Mouse (Mus musculus): ENCODE results near the gene Gpr35.
A peak's percentile ranks its signal among the peaks of the same experiment; 100 is the strongest.

Gene Gpr35

GRCm38 (mm10) chr1:92950607-92951006 lies at the start of gene Gpr35:
Gene Gpr35, plus strand, starts transcription at chr1:92950865.
- DNase-seq = no peak

DNA sequence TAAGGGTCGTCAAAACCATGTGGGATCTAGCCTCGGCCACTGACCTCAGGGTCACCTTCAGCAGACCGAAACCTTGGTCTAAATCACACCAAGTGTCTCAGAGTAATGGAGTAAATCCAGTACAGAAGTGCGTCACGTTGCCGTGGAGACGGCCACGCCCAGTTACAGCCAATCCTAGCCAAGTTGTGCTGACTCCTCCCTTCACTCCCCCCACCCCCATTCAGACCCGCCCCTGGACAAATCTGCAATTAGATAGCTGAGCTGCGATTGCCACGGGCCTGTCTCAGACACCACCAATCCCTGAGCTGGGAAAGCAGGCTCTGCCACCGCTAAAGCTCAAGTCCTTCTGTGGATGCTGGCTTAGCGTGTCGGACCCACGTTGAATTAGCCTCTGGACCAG lies 47.9 kb upstream of the Gpr35 start, which contains the start of gene Ankmy1:
Gene Ankmy1 (minus strand): TSS at position 121 of the 400 bp plus-strand sequence.
- DNase-seq = no peak

DNA sequence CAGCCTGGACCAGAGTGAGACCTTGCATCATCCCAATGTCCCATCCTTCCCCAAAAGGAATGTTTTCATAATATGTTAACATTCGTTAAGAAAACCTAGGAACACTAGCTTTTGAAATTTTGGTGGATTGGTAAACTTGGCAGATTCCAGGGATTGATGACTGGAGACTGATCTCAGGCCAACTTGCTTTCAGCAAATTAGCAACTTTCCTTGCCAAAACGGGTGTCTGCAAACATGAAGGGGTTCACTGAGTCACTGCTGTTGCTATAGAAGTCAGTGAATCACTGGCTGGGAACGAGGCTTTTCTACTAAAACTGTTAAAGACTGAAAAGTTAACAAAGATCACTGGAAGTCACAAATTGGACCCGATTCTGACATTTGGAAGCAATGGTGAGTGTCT lies 47.0 kb upstream of the Gpr35 start:
- no peak for DNase-seq

GRCm38 (mm10) chr1:92905703-92906310 lies 44.9 kb upstream of the Gpr35 start:
- DNase-seq = no peak

GRCm38 (mm10) chr1:92906779-92907631 lies 43.7 kb upstream of the Gpr35 start, which contains the start of gene Dusp28:
Gene Dusp28, plus strand, starts transcription at chr1:92906981.
- DNase-seq = peak; percentile 88

DNA sequence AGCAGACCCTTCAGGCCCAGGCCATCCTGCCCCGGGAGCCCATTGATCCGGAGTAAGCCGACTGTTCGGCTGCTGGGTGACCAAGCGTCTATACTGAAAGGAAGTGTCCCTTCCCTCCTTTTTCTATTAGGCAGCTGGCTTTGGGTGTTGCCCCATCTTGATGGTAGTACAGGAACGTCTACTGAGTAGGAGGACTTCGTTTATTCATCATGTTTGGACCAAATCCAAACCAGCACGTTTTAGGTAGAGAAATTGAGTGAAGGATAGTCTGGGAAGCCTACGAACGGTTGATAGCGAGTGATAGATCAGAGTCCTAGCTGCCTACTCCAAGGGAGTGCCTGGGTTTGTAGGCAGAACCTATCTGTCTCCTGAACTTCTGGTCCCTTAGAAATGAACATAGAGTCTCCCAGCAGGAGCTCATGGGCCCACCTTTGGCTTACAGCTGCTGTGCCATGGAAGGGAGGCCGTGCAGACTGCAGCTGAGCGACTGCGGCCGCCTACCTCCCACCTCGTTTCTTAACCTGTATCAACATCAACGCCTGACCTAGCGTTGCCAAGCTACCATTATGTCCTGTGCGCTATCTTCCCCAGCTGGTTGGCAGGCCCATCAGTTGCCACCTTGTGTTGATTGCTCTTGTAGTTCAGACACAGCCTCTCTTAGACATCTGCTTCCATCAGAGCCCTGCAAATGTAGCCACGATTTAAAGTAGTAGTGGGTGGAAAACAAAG lies 42.9 kb upstream of the Gpr35 start:
- DNase-seq = no peak

DNA sequence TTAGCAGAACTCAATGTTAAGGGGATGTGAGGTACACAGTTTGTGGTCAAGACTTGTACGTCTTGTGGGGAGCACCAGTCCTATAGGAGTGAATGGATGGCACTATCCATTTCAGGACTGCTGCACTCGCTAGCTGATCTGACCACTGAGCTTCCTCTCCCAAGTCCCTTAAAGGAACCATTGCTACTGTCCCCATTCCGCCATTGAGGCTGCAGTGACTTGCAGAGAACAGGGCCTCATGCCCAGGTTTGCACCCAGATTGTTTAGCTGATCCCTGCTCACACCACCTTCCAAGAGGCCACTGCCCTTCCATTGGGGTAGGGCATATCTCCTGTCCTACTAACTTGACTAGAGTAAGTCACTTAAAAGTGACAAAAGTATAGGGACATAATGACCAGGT lies 42.0 kb upstream of the Gpr35 start:
- no peak for DNase-seq

GRCm38 (mm10) chr1:92909068-92909467 lies 41.6 kb upstream of the Gpr35 start:
- no peak for DNase-seq

DNA sequence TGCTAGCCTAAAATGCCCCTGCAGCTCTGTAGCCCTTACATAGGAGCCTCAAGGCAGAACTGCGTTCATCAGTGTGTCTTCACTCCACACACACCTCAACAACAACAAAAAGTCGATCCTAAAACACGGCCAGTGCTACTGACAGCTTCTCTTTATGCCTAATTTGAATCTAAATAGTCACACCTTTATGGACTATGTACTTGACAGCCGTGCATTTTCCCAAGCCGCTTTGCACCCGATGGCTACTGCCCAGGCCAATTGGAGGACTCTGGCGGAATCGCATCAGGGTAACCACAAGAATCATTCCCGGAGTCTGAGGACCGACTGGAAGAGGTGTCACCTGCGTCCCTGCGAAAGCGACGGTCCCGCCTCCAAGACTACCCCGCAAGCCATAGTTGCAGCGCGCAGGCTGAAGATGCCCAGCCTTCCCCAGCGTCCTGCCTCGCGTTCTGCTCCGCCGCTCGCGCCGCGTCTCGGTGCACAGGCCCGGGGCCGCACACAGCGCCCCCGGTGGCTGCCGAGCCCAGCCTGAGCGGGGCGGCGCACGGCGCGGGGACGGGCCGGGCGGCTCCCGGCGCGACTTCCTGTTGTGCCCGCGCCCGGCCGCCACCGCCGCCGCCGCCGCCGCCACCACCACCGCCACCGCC lies 40.3 kb upstream of the Gpr35 start, which contains the start of gene Rnpepl1:
Gene Rnpepl1 (plus strand): TSS at position 545 of the 647 bp plus-strand sequence.
- DNase-seq = peak; percentile 80

- DNase-seq = peak; percentile 79
Observed at GRCm38 (mm10) chr1:92910925-92911720, 39.5 kb upstream of the Gpr35 start.

- DNase-seq = no peak
Observed at GRCm38 (mm10) chr1:92911721-92912138, 38.9 kb upstream of the Gpr35 start.

- DNase-seq = no peak
Observed at GRCm38 (mm10) chr1:92912286-92912685, 38.4 kb upstream of the Gpr35 start.

DNA sequence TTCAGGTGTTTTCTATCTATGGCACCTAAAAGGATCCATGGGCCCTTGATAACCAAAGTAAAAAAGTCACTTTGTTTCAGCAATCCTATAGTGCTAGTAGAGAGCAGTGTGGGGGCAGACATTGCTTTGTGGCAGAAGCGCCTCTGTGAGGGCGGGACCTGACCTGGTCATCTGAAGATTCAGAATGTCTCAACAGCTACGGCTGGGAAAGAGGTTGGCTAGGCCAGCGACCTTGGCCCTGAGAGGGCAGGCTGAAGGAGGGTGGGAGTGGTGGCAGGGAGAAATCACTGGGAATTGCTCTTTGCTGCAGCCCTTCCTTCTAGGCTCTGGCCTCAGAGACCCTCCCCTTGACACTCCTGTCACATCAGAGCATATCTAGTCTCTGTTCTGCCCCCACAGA lies 36.4 kb upstream of the Gpr35 start:
- no peak for DNase-seq

DNA sequence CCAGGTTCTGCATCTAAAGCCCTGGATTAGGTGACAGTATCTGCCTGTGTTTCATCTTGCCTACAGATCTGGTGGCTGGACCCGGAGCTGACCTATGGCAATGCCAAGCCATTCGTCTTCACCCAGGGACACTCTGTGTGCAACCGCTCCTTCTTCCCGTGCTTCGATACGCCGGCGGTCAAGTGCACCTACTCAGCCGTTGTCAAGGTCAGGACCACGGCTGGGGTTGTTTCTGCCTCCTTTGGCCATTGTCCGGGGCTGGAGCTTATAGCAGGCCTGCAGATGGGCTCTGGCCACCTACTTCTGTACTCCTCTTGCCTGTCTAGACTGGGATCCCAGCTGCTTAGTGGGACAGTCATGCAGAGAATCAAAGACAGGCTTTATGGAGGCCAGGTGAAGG lies 35.7 kb upstream of the Gpr35 start:
- DNase-seq = no peak

DNA sequence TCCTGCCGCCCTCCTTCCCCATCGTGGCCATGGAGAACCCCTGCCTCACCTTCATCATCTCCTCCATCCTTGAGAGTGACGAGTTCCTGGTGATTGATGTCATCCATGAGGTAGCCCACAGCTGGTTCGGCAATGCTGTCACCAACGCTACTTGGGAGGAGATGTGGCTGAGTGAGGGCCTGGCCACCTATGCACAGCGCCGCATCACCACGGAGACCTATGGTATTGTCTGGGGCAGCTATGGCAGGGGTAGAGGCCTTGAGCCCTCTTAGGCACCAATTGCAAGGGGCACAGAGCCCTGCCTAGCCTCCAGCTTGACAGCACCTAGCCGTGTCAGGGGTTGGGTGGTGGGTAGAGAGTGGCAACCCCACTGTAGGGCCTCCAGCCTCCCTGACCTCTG lies 33.9 kb upstream of the Gpr35 start:
- DNase-seq = no peak

GRCm38 (mm10) chr1:92919151-92919550 lies 31.5 kb upstream of the Gpr35 start:
- DNase-seq = no peak

GRCm38 (mm10) chr1:92919775-92920174 lies 30.9 kb upstream of the Gpr35 start:
- DNase-seq = no peak

DNA sequence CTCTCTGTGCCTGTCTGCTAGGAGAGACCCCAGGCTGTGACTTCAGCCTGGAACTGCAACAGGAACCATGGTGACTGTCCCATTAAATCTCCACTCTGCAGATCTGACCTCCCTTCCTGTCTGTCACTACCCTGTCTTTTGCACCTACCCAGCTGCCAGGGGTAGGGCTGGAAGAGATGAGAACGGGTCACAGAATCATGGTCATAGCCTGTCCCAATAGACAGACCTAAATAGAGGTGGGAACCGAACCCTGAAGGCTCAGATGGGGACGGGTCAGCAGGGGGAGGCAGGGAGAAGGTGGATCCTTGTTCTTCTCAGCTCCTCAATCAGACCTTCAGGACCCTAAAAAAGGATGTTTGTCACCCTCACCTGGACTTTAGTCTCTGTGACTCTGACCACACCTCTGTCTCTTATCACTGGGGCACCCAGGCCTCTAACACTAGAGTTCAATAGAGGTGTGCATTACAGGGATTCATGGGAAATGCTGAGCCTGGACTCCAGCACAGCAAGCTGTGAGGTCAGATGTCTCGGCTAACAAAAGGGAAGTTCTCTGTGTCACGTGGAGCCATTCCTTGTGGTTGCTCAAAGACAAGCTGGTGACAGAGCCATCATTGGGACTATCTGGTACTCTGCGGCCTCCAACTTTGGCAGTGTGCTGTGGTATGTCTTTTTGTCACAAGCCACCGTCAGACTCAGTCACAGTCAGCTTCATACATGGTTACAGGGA lies 30.0 kb upstream of the Gpr35 start:
- no peak for DNase-seq

- DNase-seq = no peak
Observed at GRCm38 (mm10) chr1:92921496-92921895, 29.2 kb upstream of the Gpr35 start.

DNA sequence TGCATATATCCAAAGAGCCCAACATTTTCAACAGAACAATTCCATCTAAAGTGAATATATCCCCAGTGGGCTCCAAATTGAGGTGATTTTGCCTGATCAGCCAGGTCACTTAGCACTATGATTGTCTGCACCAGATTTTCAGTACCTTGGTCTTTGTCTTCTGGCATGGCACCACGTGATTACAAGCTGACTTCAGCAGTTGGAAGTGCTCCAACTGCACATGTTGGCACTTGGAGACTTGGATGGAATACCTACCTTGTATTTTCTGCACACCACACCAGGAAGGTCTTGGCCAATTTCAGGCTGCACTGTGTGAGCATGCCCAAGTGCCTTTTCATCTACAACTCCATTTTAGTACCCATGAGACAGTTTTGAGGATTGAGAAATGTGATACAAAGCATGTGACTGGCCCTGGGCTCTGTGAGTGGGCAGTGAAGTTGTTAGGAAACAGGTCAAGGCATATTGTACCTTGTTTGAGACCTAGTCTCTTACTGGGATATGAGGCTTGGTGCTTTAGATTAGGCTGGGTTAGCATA lies 20.4 kb upstream of the Gpr35 start:
- DNase-seq = no peak

GRCm38 (mm10) chr1:92933611-92934010 lies 17.1 kb upstream of the Gpr35 start:
- no peak for DNase-seq

Data from cerebellum, adult 11 months (tissue).